Mouse (Mus musculus): ENCODE results near the gene Platr17. TPM values are rescaled to one million over a fixed set of nuclear protein-coding genes. Genes with fewer than 3 reads are reported as not detected.
A peak's percentile ranks its signal among the peaks of the same experiment; 100 is the strongest.

Gene Platr17
- polyA plus RNA-seq, 1 experiment from 2014 or later = 0.36 TPM

GRCm38 (mm10) chr17:33908331-33909076, 3.6 kb downstream of the Platr17 start:
- ATAC-seq (replicated peaks; ENCODE audit: insufficient number of reproducible peaks, low FRiP score, low TSS enrichment, low read depth) = peak; percentile 16; the same call in 1 of the 2 replicates
- H3K4me1 ChIP-seq (ENCODE audit: control insufficient read depth, insufficient read depth, low read length) = no peaks in the 10 kb centered on the region
- no peaks in the 10 kb centered on the region; the same call in 1 of the 2 replicates for H3K27me3 ChIP-seq (ENCODE audit: control insufficient read depth, insufficient read depth, low read length)
- H3K9ac ChIP-seq (replicated peaks; ENCODE audit: low read length) = peak overlapping the region; percentile 80
- H3K27ac ChIP-seq (replicated peaks; ENCODE audit: low read depth, low read length) = peak overlapping the region; percentile 79
- peak; percentile 49 for DNase-seq (ENCODE audit: low spot score)
- H3K9me3 ChIP-seq (replicated peaks; ENCODE audit: control insufficient read depth, low read length) = no peaks in the 10 kb centered on the region
- peak overlapping the region; percentile 95 for H3K4me2 ChIP-seq (ENCODE audit: low read depth, low read length)
- WGBS = under 1% methylated on average over 43 of the region's 44 CpGs
- peaks cover 16% of the 10 kb centered on the region for H3K36me3 ChIP-seq (replicated peaks; ENCODE audit: control insufficient read depth, insufficient read depth, low read depth, low read length)
- H3K4me3 ChIP-seq (ENCODE audit: low read depth, low read length) = peak overlapping the region; percentile 87

GRCm38 (mm10) chr17:33909077-33909868, 4.3 kb downstream of the Platr17 start, which contains the start of gene Daxx:
Daxx (plus strand) TSS chr17:33909414.
- H3K4me3 ChIP-seq (ENCODE audit: low read depth, low read length) = peak within 1 kb of the TSS; percentile 87
- peak within 1 kb of the TSS; percentile 89 for H3K9ac ChIP-seq (replicated peaks; ENCODE audit: low read length)
- H3K27me3 ChIP-seq (ENCODE audit: control insufficient read depth, insufficient read depth, low read length) = no peaks in the 10 kb centered on the region; the same call in 1 of the 2 replicates
- peak within 1 kb of the TSS; percentile 79 for H3K27ac ChIP-seq (replicated peaks; ENCODE audit: low read depth, low read length)
- H3K4me2 ChIP-seq (ENCODE audit: low read depth, low read length) = peak within 1 kb of the TSS; percentile 95
- ATAC-seq (replicated peaks; ENCODE audit: insufficient number of reproducible peaks, low FRiP score, low TSS enrichment, low read depth) = peak; percentile 96
- peak; percentile 99 for DNase-seq (ENCODE audit: low spot score)
- no peaks in the 10 kb centered on the region for H3K4me1 ChIP-seq (ENCODE audit: control insufficient read depth, insufficient read depth, low read length)
- H3K36me3 ChIP-seq (replicated peaks; ENCODE audit: control insufficient read depth, insufficient read depth, low read depth, low read length) = peaks cover 23% of the 10 kb centered on the region
- WGBS = under 1% methylated on average over 68 of the region's 68 CpGs
- H3K9me3 ChIP-seq (replicated peaks; ENCODE audit: control insufficient read depth, low read length) = no peaks in the 10 kb centered on the region

- Histone ChIP-seq H3K27me3 (ENCODE audit: control insufficient read depth, insufficient read depth, low read length) (no peaks in the 10 kb centered on the region; the same call in 1 of the 2 replicates), H3K4me1 (ENCODE audit: control insufficient read depth, insufficient read depth, low read length) (no peaks in the 10 kb centered on the region), H3K9ac (replicated peaks; ENCODE audit: low read length) (peak overlapping the region; percentile 89), H3K36me3 (replicated peaks; ENCODE audit: control insufficient read depth, insufficient read depth, low read depth, low read length) (peaks cover 23% of the 10 kb centered on the region), H3K27ac (replicated peaks; ENCODE audit: low read depth, low read length) (peak overlapping the region; percentile 78), H3K9me3 (replicated peaks; ENCODE audit: control insufficient read depth, low read length) (no peaks in the 10 kb centered on the region), H3K4me3 (ENCODE audit: low read depth, low read length) (peak overlapping the region; percentile 87), H3K4me2 (ENCODE audit: low read depth, low read length) (peak overlapping the region; percentile 69)
- 0 out of 2 replicates have a peak, but pooled peaks have one; percentile 2 for ATAC-seq (replicated peaks; ENCODE audit: insufficient number of reproducible peaks, low FRiP score, low TSS enrichment, low read depth)
- DNase-seq (ENCODE audit: low spot score) = peak; percentile 47
- WGBS = 1% methylated on average over 14 of the region's 14 CpGs
Observed at GRCm38 (mm10) chr17:33909869-33910250, 4.9 kb downstream of the Platr17 start.

GRCm38 (mm10) chr17:33910346-33911051, 5.6 kb downstream of the Platr17 start:
- Histone ChIP-seq H3K27ac (replicated peaks; ENCODE audit: low read depth, low read length) (no peak overlapping the region), H3K9ac (replicated peaks; ENCODE audit: low read length) (peak overlapping the region; percentile 89), H3K36me3 (replicated peaks; ENCODE audit: control insufficient read depth, insufficient read depth, low read depth, low read length) (peaks cover 23% of the 10 kb centered on the region), H3K4me1 (ENCODE audit: control insufficient read depth, insufficient read depth, low read length) (no peaks in the 10 kb centered on the region), H3K4me2 (ENCODE audit: low read depth, low read length) (peak overlapping the region; percentile 69), H3K27me3 (ENCODE audit: control insufficient read depth, insufficient read depth, low read length) (no peaks in the 10 kb centered on the region; the same call in 1 of the 2 replicates), H3K4me3 (ENCODE audit: low read depth, low read length) (peak overlapping the region; percentile 87), H3K9me3 (replicated peaks; ENCODE audit: control insufficient read depth, low read length) (no peaks in the 10 kb centered on the region)
- DNase-seq (ENCODE audit: low spot score) (no peak), ATAC-seq (replicated peaks; ENCODE audit: insufficient number of reproducible peaks, low FRiP score, low TSS enrichment, low read depth) (no peak)
- WGBS = 57% methylated on average over 11 of the region's 11 CpGs

DNA sequence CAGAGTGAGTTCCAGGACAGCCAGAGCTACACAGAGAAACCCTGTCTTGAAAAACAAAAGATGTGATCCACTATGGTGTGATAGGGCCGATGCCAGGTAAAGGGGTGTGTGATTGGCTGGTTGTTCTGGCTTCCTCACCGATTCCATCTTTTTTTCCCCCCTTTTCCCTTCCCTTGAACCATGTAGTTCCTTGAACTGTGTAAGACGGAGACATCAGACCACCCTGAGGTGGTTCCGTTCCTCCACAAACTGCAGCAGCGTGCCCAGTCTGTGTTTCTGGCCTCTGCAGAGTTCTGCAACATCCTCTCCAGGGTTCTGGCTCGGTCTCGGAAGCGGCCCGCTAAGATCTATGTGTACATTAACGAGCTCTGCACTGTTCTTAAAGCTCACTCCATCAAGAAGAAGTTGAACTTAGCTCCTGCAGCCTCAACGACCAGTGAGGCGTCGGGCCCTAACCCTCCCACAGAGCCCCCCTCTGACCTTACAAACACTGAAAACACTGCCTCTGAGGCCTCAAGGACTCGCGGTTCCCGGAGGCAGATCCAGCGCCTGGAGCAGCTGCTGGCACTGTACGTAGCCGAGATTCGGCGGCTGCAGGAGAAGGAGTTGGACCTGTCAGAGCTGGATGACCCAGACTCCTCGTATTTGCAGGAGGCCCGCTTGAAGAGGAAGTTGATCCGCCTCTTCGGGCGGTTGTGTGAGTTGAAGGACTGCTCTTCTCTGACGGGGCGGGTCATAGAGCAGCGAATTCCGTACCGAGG, 6.3 kb downstream of the Platr17 start:
- peaks cover 23% of the 10 kb centered on the region for H3K36me3 ChIP-seq (replicated peaks; ENCODE audit: control insufficient read depth, insufficient read depth, low read depth, low read length)
- H3K27ac ChIP-seq (replicated peaks; ENCODE audit: low read depth, low read length) = no peak overlapping the region
- ATAC-seq (replicated peaks; ENCODE audit: insufficient number of reproducible peaks, low FRiP score, low TSS enrichment, low read depth) = no peak
- no peak for DNase-seq (ENCODE audit: low spot score)
- H3K9me3 ChIP-seq (replicated peaks; ENCODE audit: control insufficient read depth, low read length) = no peaks in the 10 kb centered on the region
- H3K27me3 ChIP-seq (ENCODE audit: control insufficient read depth, insufficient read depth, low read length) = no peaks in the 10 kb centered on the region; the same call in 1 of the 2 replicates
- no peak overlapping the region for H3K4me3 ChIP-seq (ENCODE audit: low read depth, low read length)
- H3K4me2 ChIP-seq (ENCODE audit: low read depth, low read length) = no peak overlapping the region
- no peak overlapping the region for H3K9ac ChIP-seq (replicated peaks; ENCODE audit: low read length)
- no peaks in the 10 kb centered on the region for H3K4me1 ChIP-seq (ENCODE audit: control insufficient read depth, insufficient read depth, low read length)
- WGBS = 93% methylated on average over 31 of the region's 31 CpGs

- Histone ChIP-seq H3K4me1 (ENCODE audit: control insufficient read depth, insufficient read depth, low read length) (no peaks in the 10 kb centered on the region), H3K9me3 (replicated peaks; ENCODE audit: control insufficient read depth, low read length) (no peaks in the 10 kb centered on the region), H3K9ac (replicated peaks; ENCODE audit: low read length) (no peak overlapping the region), H3K4me2 (ENCODE audit: low read depth, low read length) (no peak overlapping the region), H3K4me3 (ENCODE audit: low read depth, low read length) (no peak overlapping the region; the same call in 1 of the 2 replicates), H3K27me3 (ENCODE audit: control insufficient read depth, insufficient read depth, low read length) (no peaks in the 10 kb centered on the region), H3K36me3 (replicated peaks; ENCODE audit: control insufficient read depth, insufficient read depth, low read depth, low read length) (peaks cover 23% of the 10 kb centered on the region), H3K27ac (replicated peaks; ENCODE audit: low read depth, low read length) (no peak overlapping the region)
- DNase-seq (ENCODE audit: low spot score) (no peak), ATAC-seq (replicated peaks; ENCODE audit: insufficient number of reproducible peaks, low FRiP score, low TSS enrichment, low read depth) (no peak)
- WGBS = 88% methylated on average over 28 of the region's 28 CpGs
Observed at GRCm38 (mm10) chr17:33911813-33912414, 7.0 kb downstream of the Platr17 start.

- H3K4me2 ChIP-seq (ENCODE audit: low read depth, low read length) = no peak overlapping the region
- H3K27ac ChIP-seq (replicated peaks; ENCODE audit: low read depth, low read length) = no peak overlapping the region
- no peak overlapping the region for H3K4me3 ChIP-seq (ENCODE audit: low read depth, low read length)
- no peak overlapping the region for H3K9ac ChIP-seq (replicated peaks; ENCODE audit: low read length)
- no peak for DNase-seq (ENCODE audit: low spot score)
- no peak for ATAC-seq (replicated peaks; ENCODE audit: insufficient number of reproducible peaks, low FRiP score, low TSS enrichment, low read depth)
- H3K4me1 ChIP-seq (ENCODE audit: control insufficient read depth, insufficient read depth, low read length) = no peaks in the 10 kb centered on the region
- H3K27me3 ChIP-seq (ENCODE audit: control insufficient read depth, insufficient read depth, low read length) = no peaks in the 10 kb centered on the region
- 92% methylated on average over 10 of the region's 10 CpGs for WGBS
- H3K36me3 ChIP-seq (replicated peaks; ENCODE audit: control insufficient read depth, insufficient read depth, low read depth, low read length) = peaks cover 23% of the 10 kb centered on the region
- H3K9me3 ChIP-seq (replicated peaks; ENCODE audit: control insufficient read depth, low read length) = no peaks in the 10 kb centered on the region
Observed at GRCm38 (mm10) chr17:33913264-33913663, 8.3 kb downstream of the Platr17 start.
